Mouse (Mus musculus) forebrain, embryonic 12.5 days (tissue): Measurements from ENCODE around the gene Olfr1272. TPM values are rescaled to one million over a fixed set of nuclear protein-coding genes. Genes with fewer than 3 reads are reported as not detected.
"Not testable (repeated sequence)": the region's sequence is repeated elsewhere in the genome, so short reads cannot be mapped to it uniquely, and the experiment has no call there.

Experiments used
- ATAC-seq: fragments of 200-750 bp; cut with Nextera tagmentation; 2 replicates; pipeline ENCODE4 v1.8.0; 2017; ENCODE audit warnings: moderate TSS enrichment; ENCODE audit not compliant: low FRiP score
- H3K27ac ChIP-seq: fragments of 300-500 bp; sonication (generic); 2 replicates; pipeline ENCODE4 v1.5.1; 2016; ENCODE audit warnings: mild to moderate bottlenecking
- H3K27me3 ChIP-seq: fragments of 300-500 bp; sonication (generic); 2 replicates; pipeline ENCODE4 v1.6.1; 2016; ENCODE audit warnings: mild to moderate bottlenecking
- H3K36me3 ChIP-seq: fragments of 300-500 bp; sonication (generic); replicated peaks from 2 replicates; pipeline ENCODE4 v1.6.1; 2016; ENCODE audit warnings: mild to moderate bottlenecking
- H3K4me1 ChIP-seq: fragments of 300-500 bp; sonication (generic); 2 replicates; pipeline ENCODE4 v1.6.1; 2016
- H3K4me2 ChIP-seq: fragments of 300-500 bp; sonication (generic); 2 replicates; pipeline ENCODE4 v1.6.1; 2016; ENCODE audit warnings: mild to moderate bottlenecking, moderate library complexity
- H3K4me3 ChIP-seq: fragments of 300-500 bp; sonication (generic); replicated peaks from 2 replicates; pipeline ENCODE4 v1.5.1; 2016; ENCODE audit warnings: mild to moderate bottlenecking
- H3K9ac ChIP-seq: fragments of 300-500 bp; sonication (generic); 2 replicates; pipeline ENCODE4 v1.6.1; 2016; ENCODE audit warnings: mild to moderate bottlenecking
- H3K9me3 ChIP-seq: fragments of 300-500 bp; sonication (generic); 2 replicates; pipeline ENCODE4 v1.6.1; 2016
- WGBS: fragments of 180-500 bp; shearing (Covaris S2); methylation state at CpG from one replicate; pipeline ENCODE4 v1.1.7; 2016; 5-methylcytosine and 5-hydroxymethylcytosine counted together
- polyA plus RNA-seq: library from polyadenylated mRNA; unstranded; fragments of >200 nt; fragmentation: Nextera tagmentation; extraction: Ambion mirVana; gene quantifications from 2 replicates; pipeline ENCODE4 v1.2.1, GENCODE M21; 2016

Olfr1272 gene
- polyA plus RNA-seq = not detected in 2 replicates

GRCm38 (mm10) chr2:90292741-90293140 is at the start of gene Olfr1272:
Olfr1272 (minus strand) TSS chr2:90292841.
- H3K27me3 ChIP-seq = no peaks in the 10 kb centered on the region
- 87% methylated on average over 6 of the region's 6 CpGs for WGBS

DNA sequence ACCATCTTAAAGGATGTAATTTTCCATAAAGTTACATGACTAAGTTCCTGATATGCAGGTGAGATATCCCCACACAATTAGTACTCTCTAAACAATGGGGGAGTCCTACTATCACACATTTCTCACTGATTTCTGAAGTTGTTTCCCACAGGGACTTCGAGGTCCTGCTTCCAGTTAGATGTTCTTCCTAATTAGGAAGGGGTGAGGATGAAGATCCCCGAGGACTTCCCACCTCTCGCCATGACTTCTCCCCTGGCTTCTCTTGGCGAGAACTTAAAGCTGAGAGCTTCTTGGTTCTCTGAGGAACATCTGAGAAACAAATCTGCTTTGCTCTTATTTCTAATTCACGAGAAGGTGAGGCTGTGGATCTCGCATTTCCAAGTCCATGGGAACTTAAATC is 29.3 kb upstream of the Olfr1272 start, which contains the start of gene Gm13769:
TSS of gene Gm13769 (plus strand) at position 301 of the 400 bp plus-strand sequence.
- no CpG with 5 or more reads among the region's 6 CpGs for WGBS
- not testable (repeated sequence) for H3K27me3 ChIP-seq, H3K9ac ChIP-seq, H3K4me3 ChIP-seq, H3K4me1 ChIP-seq, H3K27ac ChIP-seq, H3K4me2 ChIP-seq, H3K36me3 ChIP-seq, H3K9me3 ChIP-seq, ATAC-seq

More at GRCm38 (mm10) chr2:90292741-90293140, at the start of gene Olfr1272:
- Histone ChIP-seq H3K27ac (no peak within 1 kb of the TSS), H3K9ac (no peak within 1 kb of the TSS), H3K9me3 (no peaks in the 10 kb centered on the region), H3K4me2 (no peak within 1 kb of the TSS), H3K36me3 (no peaks in the 10 kb centered on the region), H3K4me1 (no peaks in the 10 kb centered on the region), H3K4me3 (no peak within 1 kb of the TSS)
- ATAC-seq = no peak

- no peak within 1 kb of the TSS for H3K4me3 ChIP-seq
- H3K4me1 ChIP-seq = no peaks in the 10 kb centered on the region
- H3K4me2 ChIP-seq = no peak within 1 kb of the TSS
- H3K27me3 ChIP-seq = no peaks in the 10 kb centered on the region
- no peaks in the 10 kb centered on the region for H3K9me3 ChIP-seq
- no peak for ATAC-seq
- H3K9ac ChIP-seq = no peak within 1 kb of the TSS
- no peaks in the 10 kb centered on the region for H3K36me3 ChIP-seq
- 93% methylated on average over 2 of the region's 2 CpGs for WGBS
- H3K27ac ChIP-seq = no peak within 1 kb of the TSS
Observed at GRCm38 (mm10) chr2:90270932-90271331, 21.7 kb downstream of the Olfr1272 start, which contains the start of gene Olfr1271. Olfr1271 (minus strand) TSS chr2:90271032.

- Histone ChIP-seq H3K4me2 (no peak within 1 kb of the TSS), H3K27ac (no peak within 1 kb of the TSS), H3K27me3 (no peaks in the 10 kb centered on the region), H3K4me3 (no peak within 1 kb of the TSS), H3K36me3 (no peaks in the 10 kb centered on the region), H3K4me1 (no peaks in the 10 kb centered on the region), H3K9me3 (no peaks in the 10 kb centered on the region), H3K9ac (no peak within 1 kb of the TSS)
- WGBS = 97% methylated on average over 4 of the region's 4 CpGs
- ATAC-seq = no peak
Observed at GRCm38 (mm10) chr2:90257492-90257891, 35.1 kb downstream of the Olfr1272 start, which contains the start of gene Olfr142. Olfr142 (minus strand) TSS chr2:90257592.

Other genes starting within 250 kb of the Olfr1272 start
- gene Olfr140, start 229.2 kb downstream of the Olfr1272 start, polyA plus RNA-seq = not detected in 2 replicates
- not detected in 2 replicates for gene Olfr1269, start 171.4 kb downstream of the Olfr1272 start, polyA plus RNA-seq
- gene Olfr32, start 150.5 kb downstream of the Olfr1272 start, polyA plus RNA-seq = 0.10 TPM in 1 of 2 replicates, not detected in the other
- gene Olfr1270, start 139.8 kb downstream of the Olfr1272 start, polyA plus RNA-seq = not detected in 2 replicates
- gene Olfr1506, start 68.3 kb downstream of the Olfr1272 start, polyA plus RNA-seq = not detected in 2 replicates
- gene Olfr142, start 35.2 kb downstream of the Olfr1272 start, polyA plus RNA-seq = not detected in 2 replicates
- 0.03 and 0.08 TPM in 2 replicates for gene Olfr1271, start 21.8 kb downstream of the Olfr1272 start, polyA plus RNA-seq
- gene Gm13769, start 29.4 kb upstream of the Olfr1272 start, polyA plus RNA-seq = not detected in 2 replicates
- not detected in 2 replicates for gene Olfr1274-ps, start 105.8 kb upstream of the Olfr1272 start, polyA plus RNA-seq